Mouse (Mus musculus): ENCODE measurements around the gene Snrpd3.

GRCm38 (mm10) chr10:75565906-75566305 lies 48.6 kb downstream of the Snrpd3 start:
- no peak for TF ChIP-seq CTCF (IDR thresholded peaks at IDR 0.05; ENCODE audit: extremely low read depth, insufficient read depth, low read length)
- no peak for TF ChIP-seq POLR2A (IDR thresholded peaks at IDR 0.05; ENCODE audit: extremely low read depth, insufficient read depth, low read length)
